Mouse (Mus musculus) embryonic fibroblast, embryonic 13.5 days (primary cell): ENCODE data around the gene Hnrnpul2. TPM values are rescaled to one million over a fixed set of nuclear protein-coding genes. Genes with fewer than 3 reads are reported as not detected.

Source experiments
- H3K27ac ChIP-seq: 2 replicates; pipeline ENCODE4 v1.5.1; 2012; ENCODE audit warnings: low read length, control low read depth, inconsistent platforms; ENCODE audit not compliant: insufficient read depth
- H3K4me1 ChIP-seq: 2 replicates; pipeline ENCODE4 v1.6.1; 2011; ENCODE audit warnings: low read length; ENCODE audit not compliant: control insufficient read depth, insufficient read depth
- H3K4me3 ChIP-seq: 2 replicates; pipeline ENCODE4 v1.5.1; 2011; ENCODE audit warnings: mild to moderate bottlenecking, control low read depth, low read length; ENCODE audit not compliant: insufficient read depth
- CTCF ChIP-seq: IDR thresholded peaks from 2 replicates; pipeline ENCODE4 v1.5.1; 2011; ENCODE audit warnings: mild to moderate bottlenecking, control low read depth, low read length, moderate library complexity, borderline replicate concordance; ENCODE audit not compliant: insufficient read depth
- POLR2A ChIP-seq: IDR thresholded peaks from 2 replicates; pipeline ENCODE4 v1.6.1; 2011; ENCODE audit warnings: low read depth, mild to moderate bottlenecking, control low read depth, low read length, moderate library complexity
- polyA plus RNA-seq: library from polyadenylated mRNA; stranded (reverse); fragments of >200 nt; gene quantifications from 2 replicates; pipeline ENCODE4 v1.2.4, GENCODE M21; 2011; ENCODE audit warnings: low read depth; ENCODE audit not compliant: missing spikeins, insufficient read length

Gene Hnrnpul2
- polyA plus RNA-seq, result 78.5 and 98.7 TPM in 2 replicates

- TF ChIP-seq CTCF (no peak), POLR2A (peak; percentile 97)
- Histone ChIP-seq H3K27ac (peak within 1 kb of the TSS; percentile 97), H3K4me1 (no peaks in the 10 kb centered on the region), H3K4me3 (peak within 1 kb of the TSS; percentile 95)
These were observed at the start of gene Hnrnpul2 for GRCm38 (mm10) chr19:8819596-8820423. Hnrnpul2 (plus strand) TSS chr19:8820010.

GRCm38 (mm10) chr19:8770567-8771270 lies 49.1 kb upstream of the Hnrnpul2 start, which contains the start of gene Tmem223:
Tmem223 (plus strand) TSS chr19:8770996.
- Histone ChIP-seq H3K4me3 (peak within 1 kb of the TSS; percentile 58), H3K4me1 (no peaks in the 10 kb centered on the region), H3K27ac (peak within 1 kb of the TSS; percentile 30)
- TF ChIP-seq POLR2A, result peak; percentile 85
- no peak for TF ChIP-seq CTCF

GRCm38 (mm10) chr19:8772996-8773395 lies 46.8 kb upstream of the Hnrnpul2 start:
- TF ChIP-seq POLR2A (no peak; the same call in 1 of the 2 replicates), CTCF (no peak)
- no peak overlapping the region for H3K4me3 ChIP-seq
- H3K27ac ChIP-seq, result no peak overlapping the region
- H3K4me1 ChIP-seq, result no peaks in the 10 kb centered on the region

- no peaks in the 10 kb centered on the region for H3K4me1 ChIP-seq
- H3K27ac ChIP-seq, result no peak overlapping the region; the same call in 1 of the 2 replicates
- H3K4me3 ChIP-seq, result peak overlapping the region; percentile 30
- no peak for TF ChIP-seq CTCF
- TF ChIP-seq POLR2A, result 0 out of 2 replicates have a peak, but pooled peaks have one; percentile 4
These were observed 46.4 kb upstream of the Hnrnpul2 start for GRCm38 (mm10) chr19:8773409-8773808.

GRCm38 (mm10) chr19:8774086-8774835 lies 45.5 kb upstream of the Hnrnpul2 start, which contains the start of gene Tmem179b:
Tmem179b (minus strand) TSS chr19:8774467.
- TF ChIP-seq CTCF, result no peak
- peak; percentile 95 for TF ChIP-seq POLR2A
- Histone ChIP-seq H3K4me3 (peak within 1 kb of the TSS; percentile 72), H3K4me1 (no peaks in the 10 kb centered on the region), H3K27ac (peak within 1 kb of the TSS; percentile 86)

GRCm38 (mm10) chr19:8774951-8775421 lies 44.8 kb upstream of the Hnrnpul2 start:
- Histone ChIP-seq H3K4me3 (peak overlapping the region; percentile 72), H3K4me1 (no peaks in the 10 kb centered on the region), H3K27ac (peak overlapping the region; percentile 86)
- 0 out of 2 replicates have a peak, but pooled peaks have one; percentile 25 for TF ChIP-seq POLR2A
- no peak for TF ChIP-seq CTCF

GRCm38 (mm10) chr19:8786008-8786781 lies 33.6 kb upstream of the Hnrnpul2 start, which contains the start of gene Taf6l:
Taf6l (minus strand) TSS chr19:8786417.
- H3K4me1 ChIP-seq, result no peaks in the 10 kb centered on the region; the same call in 1 of the 2 replicates
- H3K4me3 ChIP-seq, result peak within 1 kb of the TSS; percentile 76
- no peak within 1 kb of the TSS for H3K27ac ChIP-seq
- TF ChIP-seq CTCF (no peak), POLR2A (peak; percentile 51)

GRCm38 (mm10) chr19:8788521-8788920 lies 31.3 kb upstream of the Hnrnpul2 start:
- TF ChIP-seq CTCF (no peak), POLR2A (no peak)
- no peak overlapping the region for H3K27ac ChIP-seq
- H3K4me1 ChIP-seq, result no peaks in the 10 kb centered on the region; the same call in 1 of the 2 replicates
- no peak overlapping the region for H3K4me3 ChIP-seq
